Mouse (Mus musculus): Measurements from ENCODE around the gene Prrx1.

Gene Prrx1

GRCm38 (mm10) chr1:163313101-163313773, at the start of gene Prrx1:
Gene Prrx1 (minus strand): TSS chr1:163313710.
- DNase-seq (ENCODE audit: low read depth in 1 of 2, low spot score in 2 of 2) = no peak

GRCm38 (mm10) chr1:163362202-163362601, 48.7 kb upstream of the Prrx1 start:
- DNase-seq (ENCODE audit: low read depth in 1 of 2, low spot score in 2 of 2) = no peak

GRCm38 (mm10) chr1:163361376-163361775, 47.9 kb upstream of the Prrx1 start:
- DNase-seq (ENCODE audit: low read depth in 1 of 2, low spot score in 2 of 2) = no peak

GRCm38 (mm10) chr1:163360796-163361195, 47.3 kb upstream of the Prrx1 start:
- no peak for DNase-seq (ENCODE audit: low read depth in 1 of 2, low spot score in 2 of 2)

- DNase-seq (ENCODE audit: low read depth in 1 of 2, low spot score in 2 of 2) = no peak
Measured at GRCm38 (mm10) chr1:163359521-163359920, 46.0 kb upstream of the Prrx1 start.

GRCm38 (mm10) chr1:163358165-163358564, 44.7 kb upstream of the Prrx1 start:
- DNase-seq (ENCODE audit: low read depth in 1 of 2, low spot score in 2 of 2) = no peak

GRCm38 (mm10) chr1:163357733-163358132, 44.2 kb upstream of the Prrx1 start:
- DNase-seq (ENCODE audit: low read depth in 1 of 2, low spot score in 2 of 2) = no peak

GRCm38 (mm10) chr1:163356167-163356566, 42.7 kb upstream of the Prrx1 start:
- no peak for DNase-seq (ENCODE audit: low read depth in 1 of 2, low spot score in 2 of 2)

- DNase-seq (ENCODE audit: low read depth in 1 of 2, low spot score in 2 of 2) = no peak
Measured at GRCm38 (mm10) chr1:163355626-163356156, 42.2 kb upstream of the Prrx1 start.

- no peak for DNase-seq (ENCODE audit: low read depth in 1 of 2, low spot score in 2 of 2)
Measured at GRCm38 (mm10) chr1:163350988-163351387, 37.5 kb upstream of the Prrx1 start.

- no peak for DNase-seq (ENCODE audit: low read depth in 1 of 2, low spot score in 2 of 2)
Measured at GRCm38 (mm10) chr1:163345541-163345940, 32.0 kb upstream of the Prrx1 start.

GRCm38 (mm10) chr1:163344931-163345330, 31.4 kb upstream of the Prrx1 start:
- DNase-seq (ENCODE audit: low read depth in 1 of 2, low spot score in 2 of 2) = no peak

- DNase-seq (ENCODE audit: low read depth in 1 of 2, low spot score in 2 of 2) = no peak
Measured at GRCm38 (mm10) chr1:163339219-163339561, 25.7 kb upstream of the Prrx1 start.

GRCm38 (mm10) chr1:163338525-163339218, 25.2 kb upstream of the Prrx1 start:
- no peak for DNase-seq (ENCODE audit: low read depth in 1 of 2, low spot score in 2 of 2)

- no peak for DNase-seq (ENCODE audit: low read depth in 1 of 2, low spot score in 2 of 2)
Measured at GRCm38 (mm10) chr1:163337821-163338220, 24.3 kb upstream of the Prrx1 start.

- DNase-seq (ENCODE audit: low read depth in 1 of 2, low spot score in 2 of 2) = no peak
Measured at GRCm38 (mm10) chr1:163327279-163327678, 13.8 kb upstream of the Prrx1 start.

GRCm38 (mm10) chr1:163319669-163320571, 6.4 kb upstream of the Prrx1 start:
- DNase-seq (ENCODE audit: low read depth in 1 of 2, low spot score in 2 of 2) = no peak

- no peak for DNase-seq (ENCODE audit: low read depth in 1 of 2, low spot score in 2 of 2)
Measured at GRCm38 (mm10) chr1:163316920-163317319, 3.4 kb upstream of the Prrx1 start.

GRCm38 (mm10) chr1:163314829-163315301, 1.4 kb upstream of the Prrx1 start:
- no peak for DNase-seq (ENCODE audit: low read depth in 1 of 2, low spot score in 2 of 2)

- no peak for DNase-seq (ENCODE audit: low read depth in 1 of 2, low spot score in 2 of 2)
Measured at GRCm38 (mm10) chr1:163313921-163314725, 613 bp upstream of the Prrx1 start.

All from monocyte, adult 2 months (primary cell).